ENCODE assay signal across 14 mouse cellular contexts in genomic region chr11:118406521-118406920, GRCm38 (mm10). TPM values are rescaled to one million over a fixed set of nuclear protein-coding genes. Genes with fewer than 3 reads are reported as not detected.
DNase-seq lines count a peak whose midpoint lies in the region; ATAC-seq and TF ChIP-seq lines count a peak whose summit lies in the region.
"Had no signal": no experiment of that assay in that cellular context is flagged by ENCODE, and none has a peak within 500 bp of the region (broad histone marks: within the 10 kb centered on the region; RNA-seq: fewer than 3 reads in every experiment).

No protein-coding gene starts in this region.

- no peaks in the 10 kb centered on the region for H3K27me3 ChIP-seq in forebrain, embryonic 10.5 days (ENCODE audit: poor library complexity, severe bottlenecking)
- no peaks in the 10 kb centered on the region for H3K27me3 ChIP-seq in forebrain, embryonic 11.5 days (ENCODE audit: control insufficient read depth, insufficient read depth, low read length)
- H3K27me3 ChIP-seq in heart, postnatal 0 days (ENCODE audit: control insufficient read depth, insufficient read depth, low read length) = no peaks in the 10 kb centered on the region

- no peak overlapping the region for H3K4me2 ChIP-seq in forebrain, embryonic 11.5 days (ENCODE audit: low read depth, low read length, severe bottlenecking)
- no peak overlapping the region for H3K4me2 ChIP-seq in heart, postnatal 0 days (ENCODE audit: low read depth, low read length)

- no peak overlapping the region for H3K9ac ChIP-seq in forebrain, embryonic 11.5 days (ENCODE audit: low read length)
- H3K9ac ChIP-seq in heart, postnatal 0 days (replicated peaks; ENCODE audit: low read depth, low read length) = no peak overlapping the region

- whole genome bisulfite sequencing in forebrain, embryonic 10.5 days = 94% methylated on average over 5 of the region's 5 CpGs
- 91% methylated on average over 5 of the region's 5 CpGs for WGBS in forebrain, embryonic 11.5 days
- WGBS in heart, postnatal 0 days = 70% methylated on average over 5 of the region's 5 CpGs

- no peak overlapping the region for H3K4me3 ChIP-seq in forebrain, embryonic 10.5 days
- H3K4me3 ChIP-seq in forebrain, embryonic 11.5 days (ENCODE audit: low read depth, low read length) = no peak overlapping the region
- H3K4me3 ChIP-seq in heart, postnatal 0 days (ENCODE audit: low read depth, low read length) = no peak overlapping the region

- no peaks in the 10 kb centered on the region for H3K9me3 ChIP-seq in forebrain, embryonic 10.5 days
- no peaks in the 10 kb centered on the region for H3K9me3 ChIP-seq in forebrain, embryonic 11.5 days (ENCODE audit: control insufficient read depth, low read length)
- H3K9me3 ChIP-seq in heart, postnatal 0 days (replicated peaks; ENCODE audit: control insufficient read depth, low read length) = no peaks in the 10 kb centered on the region

- no peak for ATAC-seq in forebrain, embryonic 11.5 days (replicated peaks; ENCODE audit: low FRiP score)
- no peak for ATAC-seq in heart, postnatal 0 days (ENCODE audit: insufficient read depth, low read depth)
- ATAC-seq: hindbrain, embryonic 16.5 days had no signal

- peaks cover 14% of the 10 kb centered on the region for H3K4me1 ChIP-seq in forebrain, embryonic 10.5 days
- no peaks in the 10 kb centered on the region for H3K4me1 ChIP-seq in forebrain, embryonic 11.5 days (replicated peaks; ENCODE audit: control insufficient read depth, insufficient read depth, low read length)
- peaks cover 6% of the 10 kb centered on the region for H3K4me1 ChIP-seq in heart, postnatal 0 days (ENCODE audit: control insufficient read depth, insufficient read depth)

- peaks cover 66% of the 10 kb centered on the region for H3K36me3 ChIP-seq in forebrain, embryonic 10.5 days (replicated peaks)
- no peaks in the 10 kb centered on the region; the same call in 1 of the 2 replicates for H3K36me3 ChIP-seq in forebrain, embryonic 11.5 days (ENCODE audit: control insufficient read depth, insufficient read depth, low read length)
- peaks cover 42% of the 10 kb centered on the region for H3K36me3 ChIP-seq in heart, postnatal 0 days (replicated peaks; ENCODE audit: control insufficient read depth, insufficient read depth, low read length)

- intact Hi-C loops in left cerebral cortex, postnatal 14 days (cut with DNase I) = no loop called here

- TF ChIP-seq CTCF in heart, postnatal 0 days (IDR thresholded peaks at IDR 0.05; ENCODE audit: low read depth) = no peak

- no peak for DNase-seq in forebrain, embryonic 10.5 days (ENCODE audit: extremely low spot score, low spot score)
- no peak for DNase-seq in forebrain, embryonic 11.5 days (ENCODE audit: low spot score)
- no peak for DNase-seq in heart, postnatal 0 days (ENCODE audit: low spot score)
- DNase-seq in heart, adult 18-20 months = no peak
- peak; percentile 37 for DNase-seq in testis, postnatal 10 days (ENCODE audit: low spot score)
- DNase-seq in testis, postnatal 14 days (ENCODE audit: low spot score) = no peak
- peak; percentile 8 for DNase-seq in urinary bladder, postnatal 10 days (ENCODE audit: low spot score)
- DNase-seq in left cerebral cortex, postnatal 14 days (ENCODE audit: low spot score in 2 of 2) = no peak
- DNase-seq: B cell, adult 2 months; thymus, postnatal 14 days had no signal

- TF ChIP-seq EP300 in heart, postnatal 0 days (IDR thresholded peaks at IDR 0.05; ENCODE audit: low read depth) = no peak

- H3K27ac ChIP-seq in forebrain, embryonic 10.5 days = peak overlapping the region; percentile 31; the same call in 1 of the 2 replicates
- no peak overlapping the region for H3K27ac ChIP-seq in forebrain, embryonic 11.5 days (ENCODE audit: low read depth, low read length)
- H3K27ac ChIP-seq in heart, postnatal 0 days (ENCODE audit: low read depth) = peak overlapping the region; percentile 60

RNA-seq across cellular contexts. Expression of gene Lgals3bp, which starts 4.6 kb away (rescaled TPM):
- 0.47 and 1.0 TPM in 2 replicates for polyA plus RNA-seq in forebrain, embryonic 10.5 days (2016; fragmentation: Nextera tagmentation; extraction: Ambion mirVana)
- 0.71 and 1.1 TPM in 2 replicates for polyA plus RNA-seq in forebrain, embryonic 11.5 days (2014; fragmentation: Nextera tagmentation; extraction: Ambion mirVana)
- total RNA-seq in heart, postnatal 0 days (2014; rRNA removed; ENCODE audit: low replicate concordance) = 77.9 and 83.1 TPM in 2 replicates
- 27.6 and 28.6 TPM in 2 replicates for polyA plus RNA-seq in heart, postnatal 0 days (2015; fragmentation: Nextera tagmentation; extraction: Ambion mirVana)
- 10 to 100 TPM; 19.6 to 34.9 TPM for total RNA-seq in heart, adult 18-20 months (2021)
- 10 to 100 TPM; 12.3 to 14.1 TPM for total RNA-seq in left cerebral cortex, postnatal 14 days (2021)

RNA-seq across cellular contexts. Expression of gene Cant1, which starts 12.4 kb away (rescaled TPM):
- 19.0 and 19.2 TPM in 2 replicates for polyA plus RNA-seq in forebrain, embryonic 10.5 days (2016; fragmentation: Nextera tagmentation; extraction: Ambion mirVana)
- polyA plus RNA-seq in forebrain, embryonic 11.5 days (2014; fragmentation: Nextera tagmentation; extraction: Ambion mirVana) = 25.4 and 30.8 TPM in 2 replicates
- 28.3 and 35.5 TPM in 2 replicates for total RNA-seq in heart, postnatal 0 days (2014; rRNA removed; ENCODE audit: low replicate concordance)
- 10.4 and 12.6 TPM in 2 replicates for polyA plus RNA-seq in heart, postnatal 0 days (2015; fragmentation: Nextera tagmentation; extraction: Ambion mirVana)
- 10 to 100 TPM; 17.5 to 18.6 TPM for total RNA-seq in heart, adult 18-20 months (2021)
- total RNA-seq in left cerebral cortex, postnatal 14 days (2021) = 10 to 100 TPM; 38.2 to 40.0 TPM

RNA-seq across cellular contexts. Expression of gene C1qtnf1, which starts 21.5 kb away (rescaled TPM):
- 1.5 and 2.3 TPM in 2 replicates for polyA plus RNA-seq in forebrain, embryonic 10.5 days (2016; fragmentation: Nextera tagmentation; extraction: Ambion mirVana)
- 2.0 and 2.3 TPM in 2 replicates for polyA plus RNA-seq in forebrain, embryonic 11.5 days (2014; fragmentation: Nextera tagmentation; extraction: Ambion mirVana)
- total RNA-seq in heart, postnatal 0 days (2014; rRNA removed; ENCODE audit: low replicate concordance) = 5.8 and 12.6 TPM in 2 replicates
- polyA plus RNA-seq in heart, postnatal 0 days (2015; fragmentation: Nextera tagmentation; extraction: Ambion mirVana) = 7.8 and 8.3 TPM in 2 replicates
- total RNA-seq in heart, adult 18-20 months (2021) = 10 to 100 TPM; 13.4 to 16.4 TPM
- total RNA-seq in left cerebral cortex, postnatal 14 days (2021) = 1 to 10 TPM; 6.8 to 9.8 TPM
- total RNA-seq: common myeloid progenitor, adult 5-6 weeks; megakaryocyte, adult 5-6 weeks had no signal

RNA-seq across cellular contexts. Expression of gene Timp2, which starts 51.0 kb away (rescaled TPM):
- 31.3 and 35.1 TPM in 2 replicates for polyA plus RNA-seq in forebrain, embryonic 10.5 days (2016; fragmentation: Nextera tagmentation; extraction: Ambion mirVana)
- polyA plus RNA-seq in forebrain, embryonic 11.5 days (2014; fragmentation: Nextera tagmentation; extraction: Ambion mirVana) = 48.0 and 50.8 TPM in 2 replicates
- total RNA-seq in heart, postnatal 0 days (2014; rRNA removed; ENCODE audit: low replicate concordance) = 77.5 and 78.5 TPM in 2 replicates
- polyA plus RNA-seq in heart, postnatal 0 days (2015; fragmentation: Nextera tagmentation; extraction: Ambion mirVana) = 61.9 and 65.5 TPM in 2 replicates
- total RNA-seq in heart, adult 18-20 months (2021) = 100 to 1,000 TPM in 1 of 2 experiments, 10 to 100 TPM in 1; 75.0 to 102 TPM
- total RNA-seq in left cerebral cortex, postnatal 14 days (2021) = 100 to 1,000 TPM; 287 to 330 TPM
- total RNA-seq: MEL had no signal

Comparison
In these comparisons a context has a peak if more than half of its experiments do, and no peak if none do; other contexts are left out.
1. DNase-seq: peak in testis, postnatal 10 days (single experiment) and urinary bladder, postnatal 10 days (single experiment); none in forebrain, embryonic 10.5 days (single experiment), forebrain, embryonic 11.5 days (single experiment), heart, postnatal 0 days (single experiment), heart, adult 18-20 months (0 of 2), testis, postnatal 14 days (single experiment) and left cerebral cortex, postnatal 14 days (0 of 2).